ENCODE assay signal across 43 mouse cellular contexts in genomic region chr5:35401240-35401639, GRCm38 (mm10). TPM values are rescaled to one million over a fixed set of nuclear protein-coding genes. Genes with fewer than 3 reads are reported as not detected.
"Had no signal": no experiment of that assay in that cellular context is flagged by ENCODE, and none has a peak within 500 bp of the region (broad histone marks: within the 10 kb centered on the region; RNA-seq: fewer than 3 reads in every experiment).

No protein-coding gene starts in this region.

- H3K27ac ChIP-seq: limb, embryonic 10.5 days; limb, embryonic 12.5 days; limb, embryonic 13.5 days; limb, embryonic 15.5 days; liver, embryonic 12.5 days; liver, embryonic 13.5 days; liver, embryonic 14.5 days; liver, embryonic 15.5 days; lung, embryonic 15.5 days; macrophage; midbrain, embryonic 10.5 days; midbrain, embryonic 12.5 days; midbrain, embryonic 13.5 days; midbrain, embryonic 15.5 days; neural tube, embryonic 12.5 days had no signal

- H3K4me1 ChIP-seq: liver, embryonic 12.5 days; liver, embryonic 13.5 days; liver, embryonic 15.5 days had no signal

- H3K9ac ChIP-seq: limb, embryonic 12.5 days; limb, embryonic 13.5 days; limb, embryonic 15.5 days; liver, embryonic 12.5 days; liver, embryonic 13.5 days; liver, embryonic 14.5 days; liver, embryonic 15.5 days; liver, postnatal 0 days; lung, embryonic 14.5 days; lung, embryonic 15.5 days; midbrain, embryonic 12.5 days; midbrain, embryonic 13.5 days; midbrain, embryonic 15.5 days; neural tube, embryonic 12.5 days had no signal

- H3K4me2 ChIP-seq: limb, embryonic 12.5 days; limb, embryonic 13.5 days; limb, embryonic 15.5 days; liver, embryonic 11.5 days; liver, embryonic 12.5 days; liver, embryonic 13.5 days; liver, embryonic 15.5 days; lung, embryonic 14.5 days; lung, embryonic 15.5 days; midbrain, embryonic 12.5 days; midbrain, embryonic 13.5 days; midbrain, embryonic 15.5 days; neural tube, embryonic 12.5 days had no signal

- H3K36me3 ChIP-seq: limb, embryonic 10.5 days; limb, embryonic 12.5 days; limb, embryonic 13.5 days; limb, embryonic 15.5 days; liver, embryonic 12.5 days; liver, embryonic 13.5 days; liver, embryonic 15.5 days; lung, embryonic 15.5 days; midbrain, embryonic 10.5 days; midbrain, embryonic 12.5 days; midbrain, embryonic 13.5 days; midbrain, embryonic 15.5 days; neural tube, embryonic 12.5 days had no signal

- H3K4me3 ChIP-seq: limb, embryonic 10.5 days; limb, embryonic 12.5 days; limb, embryonic 13.5 days; limb, embryonic 15.5 days; liver, embryonic 12.5 days; liver, embryonic 13.5 days; liver, embryonic 15.5 days; lung, embryonic 15.5 days; megakaryocyte, embryonic 14.5 days; midbrain, embryonic 10.5 days; midbrain, embryonic 12.5 days; midbrain, embryonic 13.5 days; midbrain, embryonic 15.5 days; myocyte; neural tube, embryonic 12.5 days had no signal

- DNase-seq: left cerebral cortex, postnatal 4 days; liver; liver, embryonic 13.5 days; liver, postnatal 0 days; lung, adult 18-20 months; lung, adult 2 months; lung, embryonic 14.5 days; lung, postnatal 10 days; lung, postnatal 14 days; lung, postnatal 36 days; lung, postnatal 4 days; midbrain, embryonic 14.5 days had no signal

- ATAC-seq: liver, embryonic 12.5 days; liver, postnatal 0 days; lung, postnatal 0 days; midbrain, embryonic 13.5 days; midbrain, embryonic 15.5 days had no signal

- H3K9me3 ChIP-seq: limb, embryonic 10.5 days; limb, embryonic 12.5 days; limb, embryonic 13.5 days; limb, embryonic 15.5 days; liver, embryonic 12.5 days; liver, embryonic 13.5 days; liver, embryonic 15.5 days; lung, embryonic 15.5 days; midbrain, embryonic 10.5 days; midbrain, embryonic 12.5 days; midbrain, embryonic 13.5 days; midbrain, embryonic 15.5 days; neural tube, embryonic 12.5 days had no signal

RNA-seq across cellular contexts. Expression of gene Hmx1, which starts 12.3 kb away (rescaled TPM):
- total RNA-seq: left cerebral cortex, adult 8-10 months; left cerebral cortex, postnatal 10 days; left cerebral cortex, postnatal 14 days; left cerebral cortex, postnatal 25 days; left cerebral cortex, postnatal 36 days; left cerebral cortex, postnatal 4 days; liver, adult 2 months; megakaryocyte progenitor cell, adult 5-6 weeks; megakaryocyte, adult 5-6 weeks; megakaryocyte-erythroid progenitor cell, adult 5-6 weeks; midbrain, postnatal 0 days; monocyte, adult 5-6 weeks had no signal
- polyA plus RNA-seq: limb, embryonic 15.5 days; liver, adult 2 months; liver, embryonic 11.5 days; liver, embryonic 13.5 days; liver, embryonic 14.5 days; liver, embryonic 15.5 days; liver, embryonic 16.5 days; liver, postnatal 0 days; lung, adult 2 months; lung, embryonic 14.5 days; lung, embryonic 16.5 days; lung, postnatal 0 days; macrophage; midbrain, embryonic 13.5 days; midbrain, embryonic 14.5 days; midbrain, embryonic 15.5 days; midbrain, postnatal 0 days; myocyte had no signal
